Mouse (Mus musculus): ENCODE measurements around the gene Vasn. TPM values are rescaled to one million over a fixed set of nuclear protein-coding genes. Genes with fewer than 3 reads are reported as not detected.

Gene Vasn
- total and polyA plus RNA-seq, 3 experiments, result 2.0 to 5.0 (median 2.2) TPM

GRCm38 (mm10) chr16:4683193-4683580, 43.4 kb downstream of the Vasn start:
- peak overlapping the region; percentile 63 to 83 (median 81) for H3K4me3 ChIP-seq (replicated peaks in 1 of 3; ENCODE audit: low read depth in 2 of 3, low read length in 2 of 3, poor library complexity in 1 of 3)
- H3K36me3 ChIP-seq (replicated peaks in 1 of 2; ENCODE audit: control insufficient read depth in 1 of 2, insufficient read depth in 1 of 2, low read length in 1 of 2), result peaks cover 6 to 20% of the 10 kb centered on the region in 2 experiments
- TF ChIP-seq UBTF (IDR thresholded peaks at IDR 0.05; ENCODE audit: low read depth, low read length) (no peak), CHD2 (IDR thresholded peaks at IDR 0.05; ENCODE audit: low read length) (peak; percentile 36; the same call in 1 of the 2 replicates)
- no peaks in the 10 kb centered on the region for H3K9me3 ChIP-seq (replicated peaks; ENCODE audit: low read length)
- peaks cover 27% of the 10 kb centered on the region for H3K79me2 ChIP-seq (replicated peaks; ENCODE audit: control insufficient read depth, extremely low read depth, insufficient read depth, poor library complexity, severe bottlenecking)
- peak overlapping the region; percentile 89 for H3K4me2 ChIP-seq (ENCODE audit: insufficient read depth, low read depth, poor library complexity, severe bottlenecking)
- in situ Hi-C loops (cut with MboI; ENCODE audit: low pct_ligation_motif_present, low pct_unique_long_range_greater_than_20kb, low sequenced_read_pairs) (no loop called here), dilution Hi-C loops (cut with MboI; ENCODE audit: extremely low pct_ligation_motif_present, extremely low pct_unique_long_range_greater_than_20kb, low sequenced_read_pairs) (no loop called here)
- peak overlapping the region; percentile 78 for H3K27ac ChIP-seq (ENCODE audit: insufficient read depth, low read depth)
- H3K27me3 ChIP-seq (replicated peaks), result no peaks in the 10 kb centered on the region
- no peak for DNase-seq (ENCODE audit: extremely low read depth)
- peaks cover 13 to 52% of the 10 kb centered on the region in 2 experiments for H3K4me1 ChIP-seq (ENCODE audit: control insufficient read depth in 1 of 2, insufficient read depth in 2 of 2)
- H3K9ac ChIP-seq (ENCODE audit: insufficient read depth, low read depth), result peak overlapping the region; percentile 98

GRCm38 (mm10) chr16:4683581-4684456, 44.1 kb downstream of the Vasn start:
- peaks cover 13 to 52% of the 10 kb centered on the region in 2 experiments for H3K4me1 ChIP-seq (ENCODE audit: control insufficient read depth in 1 of 2, insufficient read depth in 2 of 2)
- peak overlapping the region; percentile 89; the same call in 1 of the 2 replicates for H3K4me2 ChIP-seq (ENCODE audit: insufficient read depth, low read depth, poor library complexity, severe bottlenecking)
- peak overlapping the region; percentile 98 for H3K9ac ChIP-seq (ENCODE audit: insufficient read depth, low read depth)
- dilution Hi-C loops (cut with MboI; ENCODE audit: extremely low pct_ligation_motif_present, extremely low pct_unique_long_range_greater_than_20kb, low sequenced_read_pairs), result no loop called here
- peak overlapping the region; percentile 63 to 83 (median 81) for H3K4me3 ChIP-seq (replicated peaks in 1 of 3; ENCODE audit: low read depth in 2 of 3, low read length in 2 of 3, poor library complexity in 1 of 3)
- peaks cover 9 to 23% of the 10 kb centered on the region in 2 experiments for H3K36me3 ChIP-seq (replicated peaks in 1 of 2; ENCODE audit: control insufficient read depth in 1 of 2, insufficient read depth in 1 of 2, low read length in 1 of 2)
- H3K79me2 ChIP-seq (replicated peaks; ENCODE audit: control insufficient read depth, extremely low read depth, insufficient read depth, poor library complexity, severe bottlenecking), result peaks cover 23% of the 10 kb centered on the region
- no peaks in the 10 kb centered on the region for H3K27me3 ChIP-seq (replicated peaks)
- peak; percentile 97 for DNase-seq (ENCODE audit: extremely low read depth)
- no peaks in the 10 kb centered on the region for H3K9me3 ChIP-seq (replicated peaks; ENCODE audit: low read length)
- in situ Hi-C loops (cut with MboI; ENCODE audit: low pct_ligation_motif_present, low pct_unique_long_range_greater_than_20kb, low sequenced_read_pairs), result no loop called here
- peak overlapping the region; percentile 78 for H3K27ac ChIP-seq (ENCODE audit: insufficient read depth, low read depth)
- TF ChIP-seq ZMIZ1 (IDR thresholded peaks at IDR 0.05; ENCODE audit: low read depth, low read length), result peak; percentile 76
- TF ChIP-seq PAX5 (IDR thresholded peaks at IDR 0.05; ENCODE audit: low read length), result no peak
- TF ChIP-seq UBTF (IDR thresholded peaks at IDR 0.05; ENCODE audit: low read depth, low read length), result peak; percentile 69; the same call in 1 of the 2 replicates
- no peak; the same call in 1 of the 2 replicates for TF ChIP-seq EP300 (IDR thresholded peaks at IDR 0.05; ENCODE audit: low read length)
- TF ChIP-seq ZNF384 (IDR thresholded peaks at IDR 0.05; ENCODE audit: low read depth, low read length), result no peak
- no peak for TF ChIP-seq USF2 (conservative IDR thresholded peaks at IDR 0.05; ENCODE audit: low read depth, low read length)
- TF ChIP-seq USF1 (IDR thresholded peaks at IDR 0.05; ENCODE audit: low read depth, low read length), result no peak
- TF ChIP-seq MEF2A (IDR thresholded peaks at IDR 0.05; ENCODE audit: borderline replicate concordance, low read depth, low read length), result no peak
- TF ChIP-seq RCOR1 (conservative IDR thresholded peaks at IDR 0.05; ENCODE audit: low read depth, low read length), result peak; percentile 50; the same call in 1 of the 2 replicates
- peak; percentile 68; the same call in 1 of the 2 replicates for TF ChIP-seq IRF4 (IDR thresholded peaks at IDR 0.05; ENCODE audit: low read depth, low read length)
- no peak for TF ChIP-seq ZC3H11A (IDR thresholded peaks at IDR 0.05; ENCODE audit: low read depth, low read length)
- TF ChIP-seq CHD2 (IDR thresholded peaks at IDR 0.05; ENCODE audit: low read length), result no peak; the same call in 1 of the 2 replicates
- TF ChIP-seq KAT2A (IDR thresholded peaks at IDR 0.05; ENCODE audit: insufficient replicate concordance, low read length), result peak; percentile 94; the same call in 1 of the 2 replicates
- TF ChIP-seq JUN (IDR thresholded peaks at IDR 0.05; ENCODE audit: insufficient read depth, low read depth, low read length), result no peak
- peak; percentile 92 for TF ChIP-seq MYC (IDR thresholded peaks at IDR 0.05; ENCODE audit: low read depth, low read length)
- TF ChIP-seq CHD1 (IDR thresholded peaks at IDR 0.05; ENCODE audit: low read depth, low read length), result 0 out of 2 replicates have a peak, but pooled peaks have one; percentile 36
- peak; percentile 89 for TF ChIP-seq MXI1 (IDR thresholded peaks at IDR 0.05; ENCODE audit: low read depth, low read length)
- peak; percentile 4; the same call in 1 of the 2 replicates for TF ChIP-seq BHLHE40 (IDR thresholded peaks at IDR 0.05; ENCODE audit: low read depth, low read length)
- TF ChIP-seq ELF1 (IDR thresholded peaks at IDR 0.05; ENCODE audit: low read depth, low read length), result peak; percentile 89
- no peak for TF ChIP-seq RAD21 (IDR thresholded peaks at IDR 0.05; ENCODE audit: low read depth, low read length)
- TF ChIP-seq MAZ (IDR thresholded peaks at IDR 0.05; ENCODE audit: low read depth, low read length), result no peak; the same call in 1 of the 2 replicates
- no peak; the same call in none of the 2 replicates for TF ChIP-seq MAX (IDR thresholded peaks at IDR 0.05; ENCODE audit: low read length)
- TF ChIP-seq SMC3 (IDR thresholded peaks at IDR 0.05; ENCODE audit: low read depth, low read length), result no peak
- peak; percentile 42; the same call in 1 of the 2 replicates for TF ChIP-seq GABPA (IDR thresholded peaks at IDR 0.05; ENCODE audit: insufficient replicate concordance, low read depth, low read length)
- peak; percentile 82; the same call in 1 of the 2 replicates for TF ChIP-seq SIN3A (IDR thresholded peaks at IDR 0.05; ENCODE audit: low read length)
- TF ChIP-seq ETS1 (conservative IDR thresholded peaks at IDR 0.05; ENCODE audit: low read depth, low read length), result peak; percentile 30; the same call in 1 of the 2 replicates
- TF ChIP-seq HCFC1 (IDR thresholded peaks at IDR 0.05; ENCODE audit: low read depth, low read length), result peak; percentile 96
- peak; percentile 96 for TF ChIP-seq POLR2A (IDR thresholded peaks at IDR 0.05; ENCODE audit: low read depth, low read length)
- TF ChIP-seq NELFE (IDR thresholded peaks at IDR 0.05; ENCODE audit: low read depth, low read length), result peak; percentile 95

All from CH12.LX (cell line).